Mouse (Mus musculus) mature B cell (primary cell): Measurements from ENCODE around the gene Cdh13.

Experiments
- in situ Hi-C: fragments of 300-500 bp; cut with MboI; formaldehyde crosslinking; loops from 2 replicates; pipeline ENCODE4 v1.14.3; 2019

The Cdh13 gene

DNA sequence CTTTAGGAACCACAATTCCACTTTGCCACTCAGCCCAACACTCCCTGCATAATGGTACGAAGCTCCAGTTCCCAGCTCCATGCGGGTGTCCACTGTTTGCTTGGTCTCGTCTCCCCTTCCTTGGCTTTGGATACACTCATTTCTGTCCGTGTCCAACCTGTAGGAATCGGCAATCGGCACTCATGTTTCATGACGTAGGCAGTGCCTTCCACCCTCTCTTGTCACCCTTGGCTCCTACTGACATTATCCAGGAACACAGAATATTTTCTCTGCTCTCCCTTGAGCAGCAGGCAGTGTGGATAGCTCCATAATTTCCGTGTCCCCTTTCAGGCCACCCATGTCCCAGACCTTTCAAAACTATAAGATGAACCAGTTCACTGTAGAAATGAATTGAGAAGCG is 97.2 kb downstream of the Cdh13 start:
- in situ Hi-C loops: no loop called here

DNA sequence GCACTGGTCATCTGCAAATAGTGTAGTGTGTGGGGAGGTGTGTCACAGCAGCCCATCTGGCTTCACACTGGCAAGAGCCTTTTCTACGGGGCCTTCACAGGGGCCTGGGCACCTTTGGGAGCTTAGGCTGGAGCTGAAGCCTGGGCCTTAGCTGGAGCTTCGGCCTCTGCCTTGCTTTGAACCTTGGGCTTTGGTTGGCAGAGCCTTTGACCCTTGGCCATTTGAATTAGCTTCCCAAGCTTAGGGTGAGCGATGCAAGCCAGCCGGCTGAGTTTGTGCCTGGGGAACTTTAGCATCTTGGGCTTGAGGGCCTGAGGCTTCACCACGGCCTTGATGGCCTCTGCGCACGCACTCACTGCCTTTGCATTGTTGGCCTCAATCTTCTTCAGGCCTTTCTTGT is 98.1 kb downstream of the Cdh13 start:
- in situ Hi-C loops: no loop called here

DNA sequence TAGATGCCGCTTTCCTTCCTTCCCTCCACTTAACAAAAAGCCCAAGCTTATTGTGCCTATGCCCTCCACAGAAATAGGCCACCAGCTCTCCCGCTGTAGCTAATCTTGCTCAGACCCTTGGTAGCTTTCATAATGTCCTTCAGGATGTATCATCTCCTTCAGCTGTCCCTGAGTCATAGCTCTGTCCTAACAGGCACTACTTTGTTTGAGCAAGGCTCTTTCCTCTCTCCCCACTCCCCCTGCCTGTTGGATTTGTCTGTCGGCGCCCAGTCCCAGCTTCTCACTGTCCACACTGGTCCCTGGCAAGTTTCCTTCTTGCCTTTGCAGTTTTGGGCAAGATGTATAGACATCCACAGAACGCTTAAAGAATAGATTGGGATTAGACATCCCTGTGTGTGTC is 100.8 kb downstream of the Cdh13 start:
- in situ Hi-C loops: no loop called here

DNA sequence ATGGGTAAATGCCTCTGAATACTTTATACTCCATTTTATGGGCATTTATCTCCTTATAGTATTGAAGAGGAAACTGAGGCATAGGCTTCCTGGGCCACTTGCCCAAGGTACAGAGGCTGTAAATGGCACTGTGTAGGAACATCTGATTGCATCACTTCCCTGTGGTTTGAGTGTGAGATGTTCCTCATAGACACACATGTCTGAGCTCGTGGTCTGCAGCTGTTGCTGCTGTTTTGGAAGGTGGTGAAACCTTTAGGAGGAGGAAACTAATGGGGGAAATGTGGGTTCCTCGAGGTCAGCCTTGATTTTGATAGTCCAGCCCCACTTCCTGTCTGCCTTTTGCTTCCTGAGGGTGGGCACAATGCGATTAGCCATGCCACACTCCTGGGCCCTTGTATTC is 105.9 kb downstream of the Cdh13 start:
- in situ Hi-C loops: no loop called here

DNA sequence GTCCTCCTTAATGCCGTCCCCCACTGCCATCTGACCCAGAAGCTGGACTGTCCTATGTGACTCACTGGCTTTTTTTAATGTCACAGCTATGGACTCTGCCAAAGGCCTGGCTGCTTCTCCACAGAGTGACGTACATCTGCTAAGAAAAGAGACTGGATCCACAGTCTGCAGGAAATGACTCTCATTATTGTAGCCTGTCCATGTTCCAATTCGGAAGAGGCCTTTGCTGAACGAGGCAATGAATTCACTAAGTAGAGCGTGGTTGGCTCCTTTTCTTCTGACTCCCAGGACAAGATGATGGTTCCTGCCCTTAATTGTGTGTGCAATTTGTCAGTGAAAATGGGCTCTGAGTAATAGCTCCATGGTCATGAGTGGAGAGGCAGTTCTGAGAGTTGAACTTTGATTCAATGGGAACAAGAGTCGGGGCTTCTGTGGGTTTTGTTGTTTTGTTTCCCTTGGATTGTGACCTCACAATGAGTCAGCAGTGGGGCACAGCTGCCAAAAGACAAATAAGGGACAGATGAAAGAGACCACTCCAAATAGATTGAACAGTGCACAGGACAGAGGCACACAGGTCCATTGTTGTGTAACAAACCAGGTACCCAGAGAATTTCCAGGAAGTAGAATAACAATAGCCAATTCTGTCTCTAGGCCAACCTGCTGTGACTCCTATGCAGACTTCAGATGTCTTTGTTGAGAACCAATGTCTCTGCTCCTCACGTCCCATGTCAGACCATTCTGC is 110.5 kb downstream of the Cdh13 start:
- in situ Hi-C loops: no loop called here

DNA sequence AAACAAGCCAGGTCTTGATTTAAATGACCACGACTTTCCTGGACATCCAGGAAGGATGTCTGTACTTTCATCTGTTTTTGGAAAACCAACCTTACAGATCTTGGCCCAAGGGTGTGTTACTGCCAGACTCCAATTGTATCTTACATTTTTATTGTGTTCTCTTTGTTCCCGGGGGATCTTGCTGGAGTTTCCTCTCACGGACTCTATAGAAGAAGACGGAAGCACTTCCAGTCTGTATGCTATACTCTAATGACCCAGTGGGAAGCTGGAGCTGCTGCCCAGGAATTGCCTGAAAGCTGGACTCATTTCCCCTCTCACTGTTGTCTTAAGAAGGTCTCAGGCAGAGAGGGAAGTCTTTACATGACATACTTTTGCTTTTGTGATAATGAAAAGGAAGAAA is 111.6 kb downstream of the Cdh13 start:
- in situ Hi-C loops: no loop called here

DNA sequence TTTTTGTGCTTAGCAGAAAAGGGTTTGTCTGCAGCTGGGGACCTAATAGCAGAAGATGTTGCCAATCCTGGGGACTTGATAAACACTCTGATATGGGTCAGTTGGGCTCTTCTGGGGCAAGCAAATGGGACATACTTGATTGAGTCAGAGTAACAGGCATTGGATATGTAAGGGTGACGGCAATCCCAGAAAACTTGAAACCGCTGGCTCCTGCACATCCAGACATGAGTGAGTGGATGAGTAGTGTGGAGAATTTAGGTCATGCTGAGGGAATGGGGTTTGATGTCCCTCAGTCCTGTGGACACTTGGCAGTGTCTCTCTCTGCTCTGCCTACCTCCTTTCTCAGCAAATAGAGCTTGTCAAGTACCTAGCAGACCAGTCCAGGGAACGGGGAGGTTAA is 121.3 kb downstream of the Cdh13 start:
- in situ Hi-C loops: no loop called here

DNA sequence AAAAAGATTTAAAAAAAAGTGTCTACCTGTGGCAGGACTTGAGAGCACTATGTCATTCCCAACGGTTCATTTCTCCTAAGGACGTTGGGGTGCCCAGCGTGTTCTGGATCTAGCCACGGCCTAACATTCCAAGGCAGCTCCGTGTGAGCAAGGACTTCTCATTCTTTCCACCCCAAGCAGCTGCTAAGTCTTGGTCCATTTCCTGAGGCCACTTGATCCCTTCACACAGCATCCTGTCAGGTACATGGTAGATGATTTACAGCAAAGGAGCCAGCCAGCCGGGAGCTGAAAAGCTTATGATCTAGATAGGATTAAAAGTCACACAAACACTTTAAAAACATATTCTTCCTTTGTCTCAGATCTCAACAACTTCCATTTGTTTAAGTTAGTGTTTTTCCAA is 123.8 kb downstream of the Cdh13 start:
- in situ Hi-C loops: no loop called here

DNA sequence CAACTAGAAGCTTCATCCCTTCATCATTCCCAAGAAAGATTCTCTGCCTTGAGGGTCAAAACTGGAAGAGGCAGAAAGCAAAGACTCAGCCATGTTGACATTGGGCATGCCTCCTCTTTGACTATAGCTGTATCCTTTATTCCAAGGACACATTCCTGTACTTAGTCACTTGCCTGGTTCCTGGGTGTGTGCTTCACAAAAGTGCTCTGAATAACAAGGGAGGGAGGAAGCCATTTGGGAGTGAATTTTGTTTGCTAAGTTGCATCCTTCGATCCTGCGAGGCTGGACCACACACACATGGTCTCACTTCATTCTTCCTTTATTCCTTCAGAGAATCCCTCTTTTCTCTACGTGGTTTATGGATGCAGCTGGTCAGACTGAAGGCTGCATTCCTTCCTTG is 125.9 kb downstream of the Cdh13 start:
- in situ Hi-C loops: no loop called here

DNA sequence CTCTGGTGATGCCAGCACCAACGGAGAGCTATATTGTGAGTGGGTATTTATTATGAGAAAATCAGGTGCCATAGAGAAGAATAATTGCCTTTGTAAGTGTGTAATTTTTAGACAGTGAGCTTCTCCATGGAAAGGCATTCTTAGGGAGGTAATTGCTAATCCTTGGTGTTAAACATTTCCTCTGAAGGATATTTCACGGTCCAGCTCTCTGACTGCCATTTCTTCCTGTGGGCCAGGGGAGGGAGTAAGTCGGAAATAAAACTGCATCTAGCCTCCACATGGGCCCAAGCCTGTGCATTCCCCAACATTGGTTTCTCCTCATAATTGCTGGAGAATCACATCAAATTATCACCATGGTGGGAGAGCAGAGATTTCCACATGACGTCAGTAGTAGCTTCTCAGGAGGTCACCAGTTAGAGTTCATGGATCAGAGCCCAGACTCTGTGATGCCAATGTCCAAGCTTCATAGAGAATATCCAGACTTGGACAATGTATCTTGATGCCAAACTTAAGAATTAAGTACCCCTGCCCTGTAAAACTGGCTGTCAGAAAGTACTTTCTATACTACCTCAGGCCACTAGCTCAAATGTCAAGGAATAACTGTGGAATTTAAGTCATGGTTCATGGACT is 126.9 kb downstream of the Cdh13 start:
- in situ Hi-C loops: no loop called here

DNA sequence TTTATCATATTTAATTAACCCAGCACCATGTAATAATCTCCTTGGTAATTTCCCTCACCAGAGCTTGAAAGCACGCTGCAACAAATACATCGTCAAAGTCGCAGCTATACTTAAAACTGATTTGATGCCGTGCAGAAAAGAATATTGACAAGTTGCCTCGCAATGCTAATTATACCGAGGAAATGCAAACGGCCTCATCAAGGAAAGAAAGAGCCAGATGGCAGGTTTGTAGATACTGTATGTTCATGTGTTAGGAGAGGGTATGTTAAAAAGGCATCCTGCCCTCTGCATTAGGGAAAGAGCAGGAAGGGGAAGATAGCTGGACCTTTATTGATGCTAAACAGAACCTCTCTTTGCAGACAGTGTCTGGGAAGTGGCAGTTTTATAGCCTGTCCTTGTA is 132.1 kb downstream of the Cdh13 start:
- in situ Hi-C loops: no loop called here

DNA sequence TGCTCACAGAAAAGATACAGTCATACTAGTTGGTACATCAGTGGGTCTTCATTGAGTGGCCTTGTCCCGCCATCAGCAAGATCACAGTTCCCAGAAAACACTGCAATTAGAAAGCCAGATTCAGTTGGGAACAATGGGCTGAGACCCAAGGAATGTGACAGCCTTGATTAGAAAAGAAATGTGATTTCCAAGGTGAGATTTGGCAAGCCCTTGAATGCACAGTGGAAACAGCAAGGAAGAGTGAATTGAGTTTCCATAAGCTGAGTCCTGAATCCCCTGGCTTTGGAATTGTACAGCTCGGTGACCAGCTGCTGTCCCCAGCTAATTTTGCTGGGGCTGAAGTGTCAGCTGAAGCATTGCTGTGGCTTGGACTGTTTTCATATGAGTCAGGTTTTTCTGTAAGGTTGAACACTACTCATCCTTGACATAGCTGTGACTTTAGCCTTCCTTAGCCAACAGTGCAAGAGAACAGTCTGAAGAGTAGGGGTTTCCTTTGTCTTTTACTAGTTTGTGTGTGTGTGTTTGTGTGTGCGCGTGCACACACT is 133.3 kb downstream of the Cdh13 start:
- in situ Hi-C loops: no loop called here

DNA sequence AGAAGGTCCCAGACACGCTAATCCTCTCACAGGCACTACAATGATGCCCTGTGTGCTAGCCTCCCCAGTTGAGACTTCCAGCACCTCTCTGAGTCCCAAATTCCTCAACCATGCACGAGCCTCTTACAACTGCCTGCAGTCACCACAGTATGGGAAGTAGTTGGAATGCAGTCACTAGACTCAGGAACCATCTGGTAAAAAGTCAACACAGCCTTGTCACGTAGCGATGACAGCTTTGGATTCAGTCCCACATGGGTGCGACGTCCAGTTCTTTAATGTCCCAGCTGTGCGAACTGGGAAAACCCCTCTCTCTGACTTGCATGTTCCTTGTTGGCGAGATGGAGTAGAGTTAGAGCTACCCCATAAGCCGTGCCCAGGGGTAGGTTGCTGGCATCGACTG is 139.1 kb downstream of the Cdh13 start:
- in situ Hi-C loops: no loop called here

DNA sequence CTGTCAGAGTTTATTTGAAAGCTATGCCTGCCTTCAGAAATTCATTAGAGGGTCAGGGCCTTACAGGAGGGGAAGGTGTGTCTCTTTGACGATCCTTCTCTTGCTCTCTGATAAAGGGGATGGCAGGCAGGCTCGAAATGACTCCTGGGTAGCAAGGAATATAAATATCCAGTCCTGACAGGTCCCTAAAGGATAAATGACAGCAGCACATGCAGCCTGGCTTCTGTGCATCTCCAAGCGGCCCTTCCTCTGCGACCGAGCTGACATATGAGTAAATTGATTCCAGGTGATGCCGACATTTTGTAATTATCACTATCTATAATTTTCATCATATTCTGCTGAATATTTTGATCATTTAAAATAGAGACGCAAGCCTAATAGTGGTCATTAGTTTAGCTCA is 145.4 kb downstream of the Cdh13 start:
- in situ Hi-C loops: no loop called here

DNA sequence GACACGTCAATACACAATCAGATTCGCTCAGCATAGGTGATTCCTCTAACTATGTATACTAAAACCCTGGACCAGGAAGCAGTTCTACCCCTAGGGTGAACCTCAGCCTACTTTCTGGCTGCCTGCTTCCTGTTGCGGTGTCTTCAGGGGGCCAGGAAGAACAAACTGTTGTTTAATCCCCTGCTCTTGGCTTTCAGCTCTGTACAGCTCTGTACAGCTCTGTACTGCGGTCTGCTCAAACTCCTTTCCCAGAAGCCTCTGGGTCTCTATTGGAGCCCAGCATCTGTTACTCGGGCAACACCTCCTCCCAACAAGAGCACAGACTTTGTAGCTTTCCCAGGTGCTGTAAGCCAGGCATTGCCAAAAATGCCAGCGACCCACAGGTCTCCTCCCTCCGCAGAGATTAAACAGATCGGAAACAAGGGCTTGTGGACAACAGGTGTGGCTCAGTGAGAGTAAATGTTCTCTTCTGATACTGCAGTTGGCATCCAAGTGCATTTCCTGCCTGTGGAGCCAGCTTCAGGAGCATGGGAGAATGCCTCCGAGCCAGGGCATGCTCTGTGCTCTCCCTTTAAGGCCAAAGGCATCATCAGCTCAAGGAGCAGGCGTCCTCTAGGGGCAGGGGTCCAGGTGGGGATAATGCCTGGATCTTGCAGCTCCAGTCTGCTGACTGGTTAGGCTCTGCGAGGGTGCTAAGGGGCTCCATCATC is 148.4 kb downstream of the Cdh13 start:
- in situ Hi-C loops: no loop called here

DNA sequence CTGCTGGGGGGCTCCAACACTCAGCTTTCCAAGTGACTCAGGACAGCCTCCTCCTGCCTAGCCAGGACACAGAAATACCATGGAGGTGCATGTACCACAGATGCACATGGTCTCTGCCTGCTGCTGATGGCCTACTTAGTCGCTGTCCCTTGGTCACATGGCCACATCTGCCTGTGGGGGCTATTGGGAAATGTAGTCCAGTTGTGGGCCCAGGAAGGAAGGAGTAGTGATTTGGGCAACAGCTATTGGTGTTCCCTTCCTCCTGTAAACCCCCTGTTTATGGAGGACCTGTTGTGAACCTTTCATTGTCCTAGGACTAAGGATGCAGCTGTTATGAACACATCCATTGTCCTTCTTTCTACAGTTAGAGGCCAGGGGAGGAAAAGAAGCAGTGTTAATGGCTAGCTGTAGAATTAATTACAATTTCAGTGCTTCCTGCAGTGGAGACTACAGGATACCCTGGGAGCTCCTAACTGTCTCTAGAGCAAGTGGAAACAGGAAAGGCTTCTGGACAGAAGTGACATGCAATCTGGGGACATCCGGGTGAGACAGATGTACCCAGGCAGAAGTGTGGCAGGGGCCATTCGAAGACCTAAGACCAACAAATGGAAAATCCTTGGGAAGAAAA is 150.1 kb downstream of the Cdh13 start:
- in situ Hi-C loops: no loop called here

DNA sequence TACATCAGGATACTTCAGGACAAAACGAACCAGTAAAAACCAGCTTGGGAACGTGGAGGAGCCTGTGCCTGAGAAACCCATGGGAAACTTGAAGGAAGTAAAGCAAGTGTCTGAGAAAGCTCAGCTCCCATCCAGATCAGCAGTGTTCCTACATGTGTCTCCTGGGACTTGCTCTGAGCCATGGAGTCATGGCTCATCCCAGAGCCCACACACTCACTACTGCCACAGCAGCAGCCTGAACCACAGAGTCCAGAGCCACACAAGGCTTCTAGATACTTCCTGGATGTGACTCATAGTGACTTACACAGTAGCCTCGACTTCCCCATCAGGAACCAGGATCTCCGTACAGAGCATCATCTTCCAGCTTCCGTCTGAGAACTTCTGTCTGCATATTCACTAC is 153.2 kb downstream of the Cdh13 start:
- in situ Hi-C loops: no loop called here

DNA sequence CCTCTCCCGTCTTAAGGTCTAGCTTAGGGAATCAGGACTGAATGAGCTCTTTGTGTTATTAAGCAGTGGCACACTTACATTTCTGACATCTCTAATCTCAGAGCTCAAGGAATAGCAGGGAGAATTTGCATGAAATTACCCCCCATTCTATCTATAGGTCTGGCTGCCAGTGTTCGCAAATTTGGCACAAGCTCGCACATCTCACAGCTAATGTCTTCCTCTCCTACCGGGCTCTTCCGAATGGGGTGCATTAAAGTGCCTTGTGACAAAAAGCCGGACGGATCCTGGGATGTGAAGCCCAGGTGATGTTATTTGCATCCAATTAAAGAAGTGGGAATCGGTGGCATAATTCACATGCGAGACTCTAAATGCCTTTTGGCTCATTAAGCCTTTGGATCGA is 153.6 kb downstream of the Cdh13 start:
- in situ Hi-C loops: no loop called here

DNA sequence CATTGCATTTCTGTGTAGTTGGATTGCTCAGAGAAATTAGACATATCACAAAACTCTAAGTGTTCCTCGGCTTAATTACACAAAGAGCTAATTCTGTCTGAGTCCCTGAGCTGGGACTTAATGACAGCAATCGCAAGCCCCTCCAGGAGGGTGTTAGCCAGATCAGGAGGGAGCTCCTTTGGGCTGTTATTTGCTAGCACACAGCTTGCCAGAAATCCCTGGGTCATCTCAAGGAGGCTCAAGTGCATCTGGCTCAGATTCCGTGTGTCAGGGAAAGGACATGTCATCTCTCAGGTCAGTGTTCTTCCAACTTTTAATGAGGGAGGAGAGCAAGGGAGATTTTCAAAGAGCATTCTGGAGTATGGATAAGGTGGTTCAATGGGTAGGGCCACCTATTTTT is 154.3 kb downstream of the Cdh13 start:
- in situ Hi-C loops: no loop called here

DNA sequence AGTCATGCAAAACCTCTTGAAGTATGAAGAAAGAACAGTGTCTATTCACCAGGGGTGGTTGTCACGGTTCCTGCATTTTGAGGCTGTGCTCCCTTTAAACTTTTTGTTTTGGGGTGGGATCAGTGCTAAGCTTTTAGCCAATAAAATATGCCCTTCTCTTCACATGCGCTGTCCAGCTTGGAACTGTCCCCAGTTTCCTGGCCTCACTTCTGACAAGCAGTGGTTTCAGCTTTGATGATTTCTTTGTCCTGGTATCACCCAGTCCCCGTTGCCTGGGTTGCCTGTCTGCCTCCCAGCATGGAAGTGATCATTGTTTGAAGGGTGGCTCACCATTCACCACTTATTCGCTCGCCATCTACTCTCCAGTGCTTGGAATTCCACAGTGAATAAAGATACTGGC is 156.3 kb downstream of the Cdh13 start:
- in situ Hi-C loops: no loop called here

DNA sequence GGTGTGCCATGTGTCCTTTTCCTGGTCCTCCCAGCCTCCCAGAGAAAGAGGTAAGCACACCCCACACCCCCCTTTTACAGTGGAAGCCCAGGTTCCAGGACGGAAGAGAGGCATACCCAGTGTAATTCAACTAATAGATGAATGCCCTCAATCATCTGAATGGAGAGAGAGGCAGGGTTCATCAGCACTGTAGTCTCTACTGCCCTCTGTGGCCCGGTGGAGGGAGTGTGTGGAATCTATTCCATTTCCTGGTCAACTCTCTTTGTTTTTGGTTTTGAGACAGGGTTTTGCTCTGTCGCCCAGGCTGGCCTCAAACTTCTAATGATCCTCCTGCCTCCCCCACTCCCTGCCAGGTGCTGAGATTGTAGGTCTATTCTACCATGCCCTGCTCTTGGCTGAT is 159.8 kb downstream of the Cdh13 start:
- in situ Hi-C loops: no loop called here

DNA sequence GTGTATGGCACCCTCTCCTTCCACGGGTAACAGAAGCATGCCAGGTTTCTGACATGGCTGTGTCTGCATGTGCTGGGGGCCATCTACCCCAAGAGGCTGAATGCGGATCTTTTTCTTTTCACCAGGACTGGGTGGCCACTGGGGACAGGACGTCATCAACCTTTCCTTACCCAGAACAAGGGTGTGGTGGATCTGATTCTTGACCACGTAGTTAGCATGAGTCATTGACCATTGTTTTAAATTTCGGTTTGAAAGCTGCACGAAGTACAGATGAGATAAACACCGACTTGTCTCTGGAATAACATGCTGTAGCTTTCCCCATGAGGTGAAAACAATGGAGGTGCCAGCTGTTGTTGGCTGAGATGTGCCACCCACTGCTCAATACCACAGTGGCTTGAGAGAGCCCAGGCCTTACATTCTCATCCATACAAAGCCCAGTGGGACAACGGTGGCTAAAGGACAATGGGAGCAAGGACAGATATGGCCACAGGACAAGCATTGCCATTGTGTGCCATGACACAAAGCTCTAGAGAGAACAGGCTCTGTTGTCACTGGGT is 161.2 kb downstream of the Cdh13 start:
- in situ Hi-C loops: no loop called here
